Mouse (Mus musculus) thymus, adult 2 months (tissue): Measurements from ENCODE around the gene Ung. TPM values are rescaled to one million over a fixed set of nuclear protein-coding genes. Genes with fewer than 3 reads are reported as not detected.
A peak's percentile ranks its signal among the peaks of the same experiment; 100 is the strongest.

ENCODE experiments used
- DNase-seq: peaks from one replicate; pipeline ENCODE4 v3.0.0; 2021
- H3K27ac ChIP-seq: fragments of 200-500 bp; 2 replicates; pipeline ENCODE4 v1.5.1; 2012; ENCODE audit warnings: low read length, control low read depth; ENCODE audit not compliant: control insufficient read depth, insufficient read depth
- H3K27me3 ChIP-seq: fragments of 200-500 bp; 2 replicates; pipeline ENCODE4 v1.6.1; 2012; ENCODE audit warnings: mild to moderate bottlenecking, low read length, moderate library complexity, mixed read lengths; ENCODE audit not compliant: control insufficient read depth, insufficient read depth
- H3K36me3 ChIP-seq: fragments of 200-500 bp; 2 replicates; pipeline ENCODE4 v1.6.1; 2012; ENCODE audit warnings: mild to moderate bottlenecking, low read length, moderate library complexity; ENCODE audit not compliant: control insufficient read depth, insufficient read depth
- H3K4me1 ChIP-seq: fragments of 200-500 bp; replicated peaks from 2 replicates; pipeline ENCODE4 v1.6.1; 2012; ENCODE audit warnings: low read length; ENCODE audit not compliant: control insufficient read depth, insufficient read depth
- H3K4me3 ChIP-seq: fragments of 200-500 bp; 2 replicates; pipeline ENCODE4 v1.5.1; 2012; ENCODE audit warnings: mild to moderate bottlenecking, low read length, control low read depth, moderate library complexity; ENCODE audit not compliant: control insufficient read depth, insufficient read depth
- CTCF ChIP-seq: fragments of 200-500 bp; IDR thresholded peaks from 2 replicates; pipeline ENCODE4 v1.5.1; 2012; ENCODE audit warnings: mild to moderate bottlenecking, control low read depth, low read length, moderate library complexity, borderline replicate concordance; ENCODE audit not compliant: control insufficient read depth, poor library complexity, insufficient read depth; ENCODE audit errors: extremely low read depth
- POLR2A ChIP-seq: fragments of 200-500 bp; IDR thresholded peaks from 2 replicates; pipeline ENCODE4 v1.6.1; 2012; ENCODE audit warnings: mild to moderate bottlenecking, low read length, control low read depth, moderate library complexity; ENCODE audit not compliant: control insufficient read depth, poor library complexity, insufficient read depth; ENCODE audit errors: extremely low read depth
- WGBS: fragments of 180-500 bp; shearing (Covaris S2); methylation state at CpG from one replicate; pipeline ENCODE4 v1.1.7; 2018; 5-methylcytosine and 5-hydroxymethylcytosine counted together
- polyA plus RNA-seq: library from polyadenylated mRNA; depleted of rRNA; stranded (reverse); fragments of >200 nt; gene quantifications from 2 replicates; pipeline ENCODE4 v1.2.3, GENCODE M21; 2012; rRNA removed

Ung gene
- 21.7 and 28.9 TPM in 2 replicates for polyA plus RNA-seq

DNA sequence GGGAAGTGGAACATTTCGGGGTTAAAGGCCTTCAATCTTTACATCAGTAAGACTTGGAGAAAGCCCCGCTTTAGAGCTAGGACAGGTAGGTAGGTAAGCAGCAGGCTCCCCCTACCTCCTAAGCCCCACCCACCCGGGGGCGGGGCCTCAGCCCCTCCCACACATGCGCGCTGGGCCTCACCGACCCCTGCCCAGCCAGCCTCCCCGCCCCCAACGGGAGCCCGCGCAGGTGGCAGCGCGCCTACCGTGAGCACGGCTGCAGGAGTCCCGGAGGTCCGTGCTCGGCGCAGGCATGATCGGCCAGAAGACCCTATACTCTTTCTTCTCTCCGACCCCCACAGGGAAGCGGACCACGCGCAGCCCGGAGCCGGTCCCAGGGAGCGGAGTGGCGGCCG lies at the start of gene Ung:
Gene Ung (plus strand): TSS at position 176 of the 395 bp plus-strand sequence.
- TF ChIP-seq CTCF (no peak), POLR2A (peak; percentile 9; the same call in 1 of the 2 replicates)
- Histone ChIP-seq H3K27ac (no peak within 1 kb of the TSS), H3K4me1 (peaks cover 20% of the 10 kb centered on the region), H3K36me3 (no peaks in the 10 kb centered on the region), H3K27me3 (no peaks in the 10 kb centered on the region), H3K4me3 (peak within 1 kb of the TSS; percentile 52)
- DNase-seq = peak; percentile 79
- 1% methylated on average over 29 of the region's 29 CpGs for WGBS

DNA sequence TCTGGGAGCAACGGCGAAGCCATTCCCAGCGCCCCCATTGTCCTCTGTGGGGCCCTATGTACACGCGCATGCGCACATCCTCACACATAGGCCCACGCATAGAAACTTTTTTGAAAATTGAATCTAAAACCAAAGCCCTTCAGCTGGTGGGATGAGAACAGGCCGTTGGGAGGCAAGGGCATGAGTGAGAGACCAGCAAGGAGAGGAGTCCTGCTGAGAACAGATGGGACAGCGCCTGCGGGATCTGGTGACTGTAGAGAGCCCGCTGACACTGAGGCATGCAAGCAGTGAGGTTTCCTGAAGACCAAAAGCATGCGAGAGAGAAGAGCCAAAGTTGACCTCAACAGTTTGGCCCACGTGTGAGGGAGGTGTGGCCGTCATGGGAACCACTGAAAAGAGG lies 44.7 kb upstream of the Ung start:
- Histone ChIP-seq H3K36me3 (no peaks in the 10 kb centered on the region), H3K27ac (no peak overlapping the region), H3K4me1 (no peaks in the 10 kb centered on the region), H3K4me3 (no peak overlapping the region), H3K27me3 (no peaks in the 10 kb centered on the region)
- TF ChIP-seq POLR2A = no peak
- no peak for TF ChIP-seq CTCF
- no peak for DNase-seq
- 81% methylated on average over 14 of the region's 14 CpGs for WGBS

DNA sequence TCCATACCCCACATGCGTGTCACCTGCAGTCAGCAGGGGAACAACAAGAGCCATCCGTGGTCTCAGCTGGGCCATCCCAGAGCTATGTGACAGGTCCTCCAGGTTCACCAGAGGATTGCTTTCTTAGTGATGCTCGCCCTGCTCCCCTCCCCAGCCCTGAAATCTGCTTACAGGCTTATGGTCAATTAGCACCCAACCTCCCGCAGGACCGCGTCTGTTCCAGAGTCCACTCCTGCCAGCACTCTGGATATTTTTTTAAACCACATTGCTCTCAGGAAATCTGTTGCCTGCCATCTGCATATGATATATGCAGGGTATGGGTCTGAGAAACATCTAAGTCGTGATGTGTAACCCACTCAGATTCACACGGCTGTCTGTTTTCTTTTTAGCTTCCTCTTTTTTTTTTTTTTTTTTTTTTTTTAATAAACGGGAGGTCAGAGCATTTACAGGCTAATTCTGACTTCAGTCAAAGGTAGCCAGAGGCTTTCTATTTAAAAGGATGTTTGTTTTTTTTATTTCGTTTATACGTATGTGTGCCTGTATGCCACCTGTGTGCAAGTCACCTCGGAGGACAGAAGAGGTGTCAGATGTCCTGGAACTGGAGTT lies 42.2 kb upstream of the Ung start:
- 53% methylated on average over 12 of the region's 12 CpGs for WGBS
- DNase-seq = no peak
- no peak overlapping the region for H3K4me3 ChIP-seq
- TF ChIP-seq POLR2A (no peak), CTCF (no peak)
- H3K4me1 ChIP-seq = peaks cover 2% of the 10 kb centered on the region; the same call in 1 of the 2 replicates
- H3K27ac ChIP-seq = no peak overlapping the region
- H3K36me3 ChIP-seq = no peaks in the 10 kb centered on the region
- H3K27me3 ChIP-seq = no peaks in the 10 kb centered on the region

DNA sequence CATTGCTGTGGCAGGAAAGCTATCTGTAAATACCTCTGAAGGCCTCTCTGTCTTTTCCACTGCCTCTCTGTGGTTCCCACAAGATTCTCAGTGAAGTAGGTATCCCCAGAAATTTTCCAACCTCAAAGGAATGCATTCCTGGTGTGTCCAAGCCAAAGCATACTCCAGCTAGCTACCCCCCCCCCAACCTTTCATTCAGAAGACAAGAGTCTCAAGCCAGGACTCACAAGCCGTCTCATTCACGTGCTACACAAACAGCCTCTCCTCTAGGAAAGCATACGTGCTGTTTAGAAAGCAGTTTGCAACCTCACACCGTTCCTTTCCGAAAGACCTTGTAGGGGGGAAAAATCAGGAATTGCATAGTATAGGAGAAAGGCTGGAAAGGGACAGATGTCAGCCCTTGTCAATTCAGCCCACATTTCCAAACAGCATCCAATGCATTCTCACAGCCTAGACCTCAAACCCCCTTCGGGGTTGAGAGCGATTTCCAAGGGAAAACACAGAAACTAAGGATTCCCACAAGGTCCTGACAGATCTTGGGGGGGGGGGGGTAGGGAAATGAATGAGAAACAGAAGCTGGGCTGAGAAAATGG lies 39.7 kb upstream of the Ung start:
- Histone ChIP-seq H3K27ac (no peak overlapping the region), H3K4me1 (peaks cover 2% of the 10 kb centered on the region; the same call in 1 of the 2 replicates), H3K4me3 (no peak overlapping the region), H3K36me3 (no peaks in the 10 kb centered on the region), H3K27me3 (no peaks in the 10 kb centered on the region)
- TF ChIP-seq POLR2A (no peak), CTCF (no peak)
- no peak for DNase-seq
- 34% methylated on average over 7 of the region's 7 CpGs for WGBS

DNA sequence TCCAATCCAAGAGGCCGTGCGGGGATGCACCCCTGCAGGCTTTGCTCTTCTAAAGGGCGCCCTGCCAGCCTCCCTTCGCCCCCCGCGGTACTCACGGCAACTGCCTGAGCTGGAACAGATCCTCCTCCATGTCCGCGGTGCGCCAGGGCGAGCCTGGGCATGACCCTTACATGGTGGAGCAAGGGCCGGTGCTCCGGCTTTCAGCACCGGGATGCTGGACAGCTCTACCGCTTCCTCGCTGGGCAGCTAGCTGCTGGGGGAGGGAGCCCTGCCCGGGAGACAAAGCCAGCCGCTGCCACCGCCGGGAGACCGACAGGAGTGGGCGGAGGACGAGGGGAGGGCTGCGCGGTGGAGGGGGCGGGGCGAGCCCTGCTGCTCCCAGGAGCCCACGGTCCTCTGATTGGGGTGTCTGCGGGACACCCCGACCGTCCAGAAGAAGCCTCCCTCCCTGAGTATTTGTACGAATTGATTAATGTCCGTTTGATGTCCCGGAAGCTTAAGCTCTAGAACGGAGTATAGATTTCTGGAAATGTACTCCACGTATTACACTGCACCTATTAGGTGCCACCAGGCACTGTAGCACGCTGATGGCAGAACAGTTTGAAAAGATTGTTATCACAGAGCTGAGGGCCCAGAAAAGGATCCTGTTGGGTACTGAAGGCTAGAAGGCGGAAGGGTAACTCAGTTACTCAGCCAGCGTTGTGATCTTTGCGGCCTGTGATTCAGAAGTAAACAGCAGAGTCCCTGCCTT lies 39.0 kb upstream of the Ung start, which contains the start of gene Svop:
Gene Svop (minus strand): TSS at position 514 of the 751 bp plus-strand sequence.
- DNase-seq = peak; percentile 30
- Histone ChIP-seq H3K36me3 (no peaks in the 10 kb centered on the region), H3K27ac (no peak within 1 kb of the TSS), H3K4me3 (no peak within 1 kb of the TSS), H3K4me1 (peaks cover 2% of the 10 kb centered on the region; the same call in 1 of the 2 replicates), H3K27me3 (no peaks in the 10 kb centered on the region)
- WGBS = 4% methylated on average over 40 of the region's 40 CpGs
- TF ChIP-seq POLR2A = no peak
- TF ChIP-seq CTCF = no peak

DNA sequence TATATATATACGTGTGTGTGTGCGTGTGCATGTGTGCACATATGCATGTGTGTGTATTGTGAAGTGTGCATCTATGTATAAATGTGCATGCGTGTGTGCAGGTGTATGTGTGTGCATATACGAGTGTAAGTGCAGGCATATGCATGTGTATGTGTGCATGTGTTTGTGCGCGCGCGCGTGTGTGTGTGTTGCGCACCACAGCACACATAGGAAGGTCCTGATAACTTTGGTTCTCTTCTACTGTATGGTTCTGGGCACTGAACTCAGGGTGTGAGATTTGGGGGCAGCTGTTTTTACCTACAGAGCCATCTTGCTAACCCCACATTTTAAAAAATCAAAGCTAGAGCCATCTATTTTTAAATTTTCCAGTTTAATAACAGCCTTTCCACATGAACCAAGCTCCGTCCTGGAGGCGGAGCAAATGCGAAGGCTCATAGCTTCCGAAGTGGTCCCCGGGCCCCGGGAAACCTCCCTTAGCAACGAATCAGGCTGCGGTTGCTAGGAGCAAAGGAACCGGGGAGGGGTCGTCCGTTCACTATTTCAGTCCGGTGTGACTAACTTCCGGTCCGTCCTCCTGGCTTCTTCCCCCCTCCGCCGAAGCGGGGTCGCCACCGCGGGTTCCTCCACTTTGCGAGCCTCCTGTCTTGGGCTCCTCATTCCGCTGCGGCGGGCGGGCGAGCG lies 30.3 kb upstream of the Ung start:
- Histone ChIP-seq H3K27ac (no peak overlapping the region), H3K4me3 (peak overlapping the region; percentile 57), H3K27me3 (no peaks in the 10 kb centered on the region), H3K4me1 (peaks cover 10% of the 10 kb centered on the region), H3K36me3 (no peaks in the 10 kb centered on the region)
- 9% methylated on average over 37 of the region's 37 CpGs for WGBS
- TF ChIP-seq CTCF (no peak), POLR2A (no peak)
- DNase-seq = peak; percentile 88
